Mouse (Mus musculus) macrophage (primary cell): ENCODE measurements around the gene Prdm8. TPM values are rescaled to one million over a fixed set of nuclear protein-coding genes. Genes with fewer than 3 reads are reported as not detected.

ENCODE experiments used
- H3K27ac ChIP-seq: fragments of 350-480 bp; formaldehyde crosslinking; 2 replicates; pipeline ENCODE4 v1.9.0; 2021
- H3K36me3 ChIP-seq: fragments of 350-480 bp; formaldehyde crosslinking; 2 replicates; pipeline ENCODE4 v1.9.0; 2021; ENCODE audit errors: inconsistent target
- H3K4me3 ChIP-seq: fragments of 350-480 bp; formaldehyde crosslinking; 2 replicates; pipeline ENCODE4 v1.9.0; 2021; ENCODE audit errors: inconsistent target
- H3K79me2 ChIP-seq: fragments of 350-480 bp; formaldehyde crosslinking; 2 replicates; pipeline ENCODE4 v1.9.0; 2021; ENCODE audit errors: inconsistent target
- WGBS: methylation state at CpG from one replicate; pipeline ENCODE4 v1.1.7; 2026; ENCODE audit warnings: inconsistent platforms; ENCODE audit not compliant: missing documents; 5-methylcytosine and 5-hydroxymethylcytosine counted together
- polyA plus RNA-seq: library from polyadenylated mRNA; stranded (reverse); fragments of 250-400 nt; gene quantifications from 3 replicates; pipeline ENCODE4 v1.2.4, GENCODE M21; 2018; ENCODE audit warnings: inconsistent platforms

Gene Prdm8
- polyA plus RNA-seq, 1 experiment from 2014 or later = not detected

DNA sequence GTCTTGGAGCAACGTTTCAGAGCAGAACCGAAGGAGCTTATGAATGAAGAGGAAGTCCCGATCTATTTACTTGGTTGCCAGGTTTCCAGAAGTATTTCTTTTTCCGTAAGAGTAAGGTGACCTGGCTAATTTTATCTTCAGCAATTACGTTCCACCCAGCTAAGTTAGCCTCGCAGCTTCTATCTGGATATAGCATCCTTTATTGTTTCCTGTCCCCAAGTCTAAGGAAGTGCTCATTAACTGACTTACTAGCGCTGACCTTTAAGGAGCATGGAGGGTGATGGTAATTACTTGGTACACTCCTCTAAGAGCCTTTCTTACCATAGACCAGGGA, 32.2 kb downstream of the Prdm8 start:
- no peaks in the 10 kb centered on the region for H3K79me2 ChIP-seq
- H3K4me3 ChIP-seq = no peak overlapping the region
- WGBS = 2% methylated on average over 7 of the region's 7 CpGs

DNA sequence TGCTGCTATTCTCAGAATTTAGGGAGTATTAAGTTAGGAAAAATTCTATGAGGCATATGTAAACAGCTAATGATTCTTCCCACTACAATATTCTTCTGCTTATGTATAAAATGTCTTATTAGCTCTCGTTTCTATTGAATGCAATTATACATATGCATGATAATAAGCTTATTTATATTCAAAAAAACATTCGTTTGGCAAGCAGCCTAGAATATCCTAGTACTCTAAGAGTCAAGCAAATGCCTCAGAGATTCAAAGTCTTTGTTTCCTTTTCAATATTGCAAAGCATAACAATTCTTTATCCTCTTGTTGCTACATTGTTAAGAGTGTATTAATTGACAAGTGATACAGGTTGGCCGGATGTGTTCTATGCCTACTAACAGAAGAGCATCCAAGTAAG, 34.6 kb downstream of the Prdm8 start:
- WGBS = 86% methylated on average over 2 of the region's 3 CpGs
- H3K27ac ChIP-seq = no peak overlapping the region
- H3K36me3 ChIP-seq = no peaks in the 10 kb centered on the region
- no peak overlapping the region for H3K4me3 ChIP-seq
- H3K79me2 ChIP-seq = no peaks in the 10 kb centered on the region

More for the DNA sequence above, 32.2 kb downstream of the Prdm8 start:
- Histone ChIP-seq H3K27ac (no peak overlapping the region), H3K36me3 (no peaks in the 10 kb centered on the region)

GRCm38 (mm10) chr5:98202996-98203395, 36.0 kb downstream of the Prdm8 start:
- 80% methylated on average over 4 of the region's 4 CpGs for WGBS
- no peak overlapping the region for H3K4me3 ChIP-seq

DNA sequence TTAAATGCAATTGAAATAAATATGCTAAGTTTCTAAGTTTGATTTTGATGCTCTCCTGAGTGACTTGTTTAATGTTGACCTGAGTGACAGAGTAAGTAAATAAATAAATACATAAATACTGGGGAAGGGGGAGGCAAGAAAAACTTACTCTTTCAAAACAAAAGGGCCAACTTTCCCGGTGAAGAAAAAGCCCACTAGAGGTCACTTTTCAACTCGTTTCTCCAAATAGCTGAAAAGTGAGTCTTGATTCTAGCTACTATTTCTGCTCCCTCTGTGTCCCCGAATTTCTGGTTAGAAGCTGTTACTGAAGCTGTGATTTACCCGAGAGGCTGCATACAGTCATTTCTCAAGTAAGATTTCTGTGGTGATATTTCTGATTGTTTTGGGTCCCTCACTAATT, 45.5 kb downstream of the Prdm8 start:
- 79% methylated on average over 4 of the region's 4 CpGs for WGBS
- Histone ChIP-seq H3K36me3 (no peaks in the 10 kb centered on the region), H3K27ac (no peak overlapping the region), H3K4me3 (no peak overlapping the region), H3K79me2 (no peaks in the 10 kb centered on the region)

More at GRCm38 (mm10) chr5:98202996-98203395, 36.0 kb downstream of the Prdm8 start:
- no peaks in the 10 kb centered on the region for H3K79me2 ChIP-seq
- no peaks in the 10 kb centered on the region for H3K36me3 ChIP-seq
- no peak overlapping the region for H3K27ac ChIP-seq

- H3K36me3 ChIP-seq = no peaks in the 10 kb centered on the region
- H3K27ac ChIP-seq = no peak overlapping the region
- 78% methylated on average over 4 of the region's 4 CpGs for WGBS
- no peaks in the 10 kb centered on the region for H3K79me2 ChIP-seq
- H3K4me3 ChIP-seq = no peak overlapping the region
Observed at GRCm38 (mm10) chr5:98221956-98222355, 55.0 kb downstream of the Prdm8 start.

GRCm38 (mm10) chr5:98226710-98227109, 59.7 kb downstream of the Prdm8 start:
- Histone ChIP-seq H3K79me2 (no peaks in the 10 kb centered on the region), H3K36me3 (no peaks in the 10 kb centered on the region), H3K27ac (no peak overlapping the region), H3K4me3 (no peak overlapping the region)
- WGBS = 85% methylated on average over 2 of the region's 2 CpGs

DNA sequence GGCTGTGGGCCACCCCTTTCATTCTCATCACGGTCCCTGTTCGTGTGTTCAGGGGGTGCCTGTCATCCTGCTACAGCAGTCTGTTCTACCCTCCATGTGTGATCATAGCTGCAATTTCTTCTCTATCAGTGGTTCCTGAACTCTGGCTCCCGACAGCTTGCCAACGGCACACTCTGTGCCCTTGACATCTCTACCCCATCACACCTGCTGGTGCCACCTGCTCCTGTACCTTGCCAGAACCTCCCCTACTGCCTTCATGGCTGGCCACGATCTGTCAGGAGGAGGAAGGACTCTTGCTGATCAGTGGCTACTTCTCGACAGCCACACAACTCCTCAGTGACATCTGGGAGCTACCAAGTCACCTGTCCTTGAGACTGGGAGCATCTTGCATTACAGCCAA, 62.5 kb downstream of the Prdm8 start:
- Histone ChIP-seq H3K79me2 (no peaks in the 10 kb centered on the region), H3K36me3 (no peaks in the 10 kb centered on the region), H3K27ac (no peak overlapping the region), H3K4me3 (no peak overlapping the region)
- WGBS = 87% methylated on average over 6 of the region's 6 CpGs

DNA sequence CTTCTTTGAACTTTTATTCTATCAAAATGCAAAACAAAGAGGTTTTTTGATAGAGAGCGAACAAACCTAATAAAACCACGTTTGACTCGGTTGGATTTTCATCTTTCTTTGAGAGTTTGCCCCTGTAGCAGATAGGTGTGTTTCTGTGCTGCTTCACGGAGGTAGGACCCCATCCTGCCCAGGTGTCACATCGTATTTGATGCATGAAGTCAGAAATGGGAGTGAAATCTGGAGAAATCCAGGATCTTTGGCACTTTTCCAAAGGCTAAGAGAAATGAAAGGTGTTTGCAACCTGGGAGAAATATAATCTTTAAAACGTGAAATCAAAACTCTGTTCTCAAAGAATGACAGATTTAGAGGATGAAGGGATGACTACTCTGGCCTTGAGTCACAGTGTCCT, 71.5 kb downstream of the Prdm8 start:
- H3K79me2 ChIP-seq = no peaks in the 10 kb centered on the region
- no peak overlapping the region for H3K4me3 ChIP-seq
- H3K36me3 ChIP-seq = no peaks in the 10 kb centered on the region
- H3K27ac ChIP-seq = no peak overlapping the region
- WGBS = 83% methylated on average over 6 of the region's 6 CpGs

Other genes with a start within 250 kb of the Prdm8 start
- gene Antxr2, start 136.2 kb upstream of the Prdm8 start, polyA plus RNA-seq = 32.9 to 50.1 TPM (median 44.9 TPM) in 3 replicates
- not detected in 3 replicates for gene Fgf5, start 87.0 kb downstream of the Prdm8 start, polyA plus RNA-seq
- not detected in 3 replicates for gene Cfap299, start 162.1 kb downstream of the Prdm8 start, polyA plus RNA-seq